Mouse (Mus musculus): ENCODE results near the gene Gcnt2.
"Not testable (repeated sequence)": the region's sequence is repeated elsewhere in the genome, so short reads cannot be mapped to it uniquely, and the experiment has no call there.

Gene Gcnt2

DNA sequence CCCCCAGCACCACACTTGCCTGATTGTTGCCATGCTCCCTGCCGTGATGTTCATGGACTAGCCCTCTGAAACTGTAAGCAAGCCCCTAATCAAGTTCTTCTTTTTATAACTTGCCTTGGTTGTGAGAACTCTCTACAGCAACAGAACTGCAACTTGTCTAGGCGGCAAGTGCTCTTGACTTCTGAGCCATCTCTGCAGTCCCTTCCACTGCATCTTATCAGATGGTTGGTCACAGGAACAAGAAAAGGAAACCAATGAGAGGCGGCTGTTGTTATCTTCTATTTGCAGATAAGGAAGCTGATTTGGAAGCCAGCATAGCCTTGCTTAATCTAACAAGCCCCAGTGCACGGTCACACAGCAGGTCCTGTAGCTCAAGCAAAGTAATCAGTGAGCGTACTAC is 14.5 kb downstream of the Gcnt2 start:
- no peak for DNase-seq (ENCODE audit: low spot score in 2 of 2)

DNA sequence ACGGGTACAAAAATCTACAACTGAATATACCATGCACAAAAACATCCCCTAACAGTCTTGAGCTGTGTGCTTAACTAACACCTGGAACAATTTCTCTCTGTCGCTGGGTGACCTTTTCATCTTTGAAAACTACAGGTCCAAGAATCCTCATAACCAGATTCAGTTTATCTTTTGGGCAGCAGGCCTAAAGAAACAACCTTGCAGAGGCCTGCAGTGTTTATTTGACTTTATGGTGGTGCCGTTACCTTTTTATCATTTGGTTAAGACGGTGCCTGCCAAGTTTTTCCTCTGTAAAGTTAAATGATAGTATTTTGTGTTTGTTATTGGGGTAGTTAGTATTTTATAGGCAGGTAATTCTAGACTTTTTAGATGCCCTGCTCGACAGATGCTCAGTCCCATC is 15.9 kb downstream of the Gcnt2 start:
- DNase-seq (ENCODE audit: low spot score in 2 of 2), result no peak

DNA sequence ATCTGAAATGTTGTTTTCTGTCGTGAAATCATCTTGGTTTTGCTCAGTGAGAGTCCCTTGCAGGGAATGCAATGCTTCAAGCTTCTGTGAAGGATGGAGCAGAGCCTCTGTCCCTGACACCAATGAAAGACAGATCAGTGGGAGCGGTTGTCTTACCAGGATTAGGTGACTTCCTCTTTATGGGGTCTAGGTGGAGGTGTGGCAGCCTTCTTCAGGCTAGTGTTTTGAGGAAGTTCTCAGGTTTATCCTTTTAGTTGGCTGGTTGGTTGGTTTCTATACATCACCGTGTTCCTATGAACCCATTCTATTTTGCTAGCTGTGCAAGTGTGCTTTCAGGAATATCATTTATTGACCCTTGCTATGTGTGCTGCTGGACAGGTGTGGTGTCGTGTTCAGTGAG is 18.0 kb downstream of the Gcnt2 start:
- DNase-seq (ENCODE audit: low spot score in 2 of 2), result no peak

DNA sequence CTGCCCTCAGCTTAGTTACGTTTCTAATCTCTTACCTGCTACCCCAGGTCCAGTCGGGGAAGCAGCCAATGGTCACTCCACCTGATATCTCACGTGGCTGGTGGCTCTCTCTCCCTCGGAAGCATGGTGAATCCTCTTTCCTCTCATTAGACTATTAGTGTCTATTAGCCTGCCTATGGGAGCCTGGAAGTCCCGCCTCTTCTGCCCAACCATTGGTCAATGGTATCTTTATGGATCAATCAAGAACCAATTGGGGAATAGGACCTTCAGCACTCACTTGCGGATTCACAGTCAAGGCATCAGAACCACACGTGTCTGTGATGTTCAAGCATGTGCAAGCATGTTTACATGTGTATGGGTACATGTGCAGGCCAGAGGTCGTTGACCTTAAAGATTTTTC is 21.0 kb downstream of the Gcnt2 start:
- DNase-seq (ENCODE audit: low spot score in 2 of 2), result no peak

DNA sequence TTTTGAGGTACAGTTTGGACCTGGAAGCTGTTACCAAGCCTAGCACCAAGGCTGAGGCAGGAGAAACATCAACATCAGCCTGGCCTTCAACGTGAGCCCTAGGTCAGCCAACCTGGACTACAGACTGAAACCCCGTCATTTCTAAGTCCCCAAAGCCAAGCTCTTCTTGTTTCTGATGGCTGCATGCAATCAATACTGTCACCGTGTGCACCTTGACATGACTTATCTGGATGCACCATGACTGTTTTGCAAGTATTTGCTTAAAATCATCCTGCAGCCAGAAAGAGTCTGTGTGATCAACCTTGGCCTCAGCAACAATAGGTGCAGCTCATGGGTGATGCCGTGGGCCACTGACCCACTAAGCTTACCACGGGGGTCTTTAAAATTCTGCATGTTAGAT is 23.1 kb downstream of the Gcnt2 start:
- no peak for DNase-seq (ENCODE audit: low spot score in 2 of 2)

DNA sequence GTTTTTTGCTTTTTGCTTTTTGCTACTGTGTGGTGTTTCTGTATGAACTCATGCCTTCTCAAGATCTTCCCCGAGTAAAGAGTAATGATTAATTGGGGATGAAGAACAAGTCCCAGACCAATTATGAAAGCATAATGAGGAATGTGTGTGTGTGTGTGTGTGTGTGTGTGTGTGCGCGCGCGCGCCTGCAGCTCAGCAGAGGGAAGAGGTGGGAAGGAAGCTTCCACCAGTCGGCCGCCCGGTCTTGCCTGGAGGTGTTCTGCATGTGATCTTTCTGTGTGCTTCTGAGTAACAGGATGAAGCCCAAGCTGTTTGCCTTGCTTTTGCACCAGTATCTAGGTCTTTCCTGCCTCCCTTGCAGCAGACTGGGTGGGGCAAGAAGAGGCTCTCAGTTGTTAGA is 24.3 kb downstream of the Gcnt2 start:
- DNase-seq (ENCODE audit: low spot score in 2 of 2), result no peak

DNA sequence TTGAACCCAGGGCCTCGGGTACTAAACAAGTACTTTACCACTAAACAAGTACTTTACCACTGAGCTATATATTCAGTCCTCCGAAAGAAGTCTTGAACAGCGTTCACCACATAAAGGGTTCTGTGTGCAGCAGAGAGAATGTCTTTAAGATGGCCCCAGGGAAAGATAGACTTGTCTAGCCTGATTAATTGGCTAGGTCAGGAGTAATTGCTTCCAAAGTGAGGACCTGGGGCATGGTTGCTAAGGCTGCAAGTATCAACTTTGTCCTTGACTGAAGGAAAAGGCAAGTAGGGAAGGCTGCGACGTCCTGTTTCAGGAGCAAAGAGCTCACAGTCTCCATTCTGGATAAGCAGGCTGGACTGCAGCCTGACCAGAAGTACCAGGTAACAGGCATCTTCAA is 25.3 kb downstream of the Gcnt2 start:
- DNase-seq (ENCODE audit: low spot score in 2 of 2), result no peak

DNA sequence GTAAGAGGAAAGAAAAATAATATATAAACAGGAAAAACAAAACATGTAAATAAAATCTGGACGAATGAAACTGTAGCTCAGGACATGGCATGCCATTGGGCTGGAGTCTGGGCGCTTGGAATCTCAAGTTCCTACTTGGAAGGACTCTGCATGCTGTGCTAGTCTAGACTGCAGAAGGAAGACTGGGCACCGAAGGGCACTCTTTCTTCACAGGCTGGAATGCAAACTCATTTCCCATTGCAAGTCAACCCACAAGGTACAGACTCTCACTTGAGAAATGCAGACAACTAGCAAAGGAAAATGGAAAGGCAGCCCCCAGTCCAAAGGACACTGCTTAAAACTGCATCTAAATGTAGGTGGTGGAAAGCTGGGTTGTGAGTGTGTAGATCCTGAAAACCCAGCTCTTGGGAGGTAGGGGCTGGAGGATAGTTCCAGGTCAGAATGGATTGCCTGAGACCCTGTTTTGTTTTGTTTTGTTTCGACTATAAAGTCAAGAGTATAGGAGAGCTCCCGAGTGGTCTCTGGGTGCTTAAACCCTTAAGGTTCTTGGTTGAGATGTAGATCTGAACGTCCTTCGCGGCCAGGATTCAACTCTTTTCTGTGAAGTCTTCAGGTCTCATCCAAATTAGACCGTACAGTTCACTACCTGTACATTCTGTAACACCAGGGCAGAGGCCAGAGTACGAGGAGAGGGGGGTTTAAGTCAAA is 26.5 kb downstream of the Gcnt2 start:
- no peak for DNase-seq (ENCODE audit: low spot score in 2 of 2)

DNA sequence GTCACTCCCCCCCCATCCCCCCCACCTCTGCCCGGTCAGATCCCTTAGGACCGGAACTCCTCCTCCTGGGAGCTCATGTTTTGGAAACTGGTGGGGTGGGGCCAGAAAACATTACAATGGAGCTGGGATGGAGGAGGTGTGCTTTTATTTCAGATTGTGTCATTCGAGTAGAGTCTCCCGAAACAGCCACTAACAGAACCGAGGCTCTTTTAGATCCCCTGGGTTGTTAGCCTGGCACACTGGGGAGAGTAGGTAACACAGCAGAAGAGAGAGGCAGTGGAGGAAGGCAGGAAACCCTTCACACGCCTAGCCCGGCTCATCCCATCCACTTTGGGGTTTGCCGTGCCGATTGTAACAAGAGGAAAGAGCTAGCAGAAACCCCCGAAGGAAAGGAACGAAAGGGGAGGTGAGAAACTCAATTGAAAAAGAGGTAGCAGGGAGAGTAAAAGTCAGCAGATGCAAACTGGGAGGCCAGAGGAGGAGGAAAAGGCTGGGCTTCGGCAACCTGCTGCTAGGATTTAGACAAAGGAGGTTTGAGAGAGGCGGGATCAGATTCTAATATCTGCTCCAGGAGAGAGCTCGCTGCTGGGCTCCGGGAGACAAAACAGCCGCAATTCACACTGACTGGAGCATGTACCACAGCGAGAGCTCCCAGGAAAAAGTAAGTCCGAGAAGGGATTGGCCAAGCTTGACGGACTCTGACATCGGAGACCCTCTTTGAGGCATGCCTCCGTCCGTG is 27.3 kb downstream of the Gcnt2 start:
- no peak for DNase-seq (ENCODE audit: low spot score in 2 of 2)

DNA sequence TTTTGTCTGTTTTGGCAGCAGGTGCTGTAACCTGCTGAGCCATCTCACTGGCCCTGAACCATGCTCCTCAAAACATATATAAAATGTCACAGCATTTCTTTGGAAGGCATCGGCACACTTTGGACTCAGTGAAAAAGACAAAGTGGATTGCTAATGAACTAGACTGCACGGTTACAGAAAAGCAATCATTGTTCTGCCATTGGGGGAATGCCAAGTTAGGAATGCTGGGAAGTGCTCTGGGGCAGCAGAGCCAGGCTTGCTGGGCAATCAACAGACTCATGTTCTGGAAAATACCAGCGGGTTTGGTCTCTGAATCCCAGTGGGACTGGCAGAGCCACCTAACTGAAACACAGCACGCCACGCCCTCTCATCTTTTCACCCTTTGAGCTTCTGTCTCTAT is 31.0 kb downstream of the Gcnt2 start:
- no peak for DNase-seq (ENCODE audit: low spot score in 2 of 2)

DNA sequence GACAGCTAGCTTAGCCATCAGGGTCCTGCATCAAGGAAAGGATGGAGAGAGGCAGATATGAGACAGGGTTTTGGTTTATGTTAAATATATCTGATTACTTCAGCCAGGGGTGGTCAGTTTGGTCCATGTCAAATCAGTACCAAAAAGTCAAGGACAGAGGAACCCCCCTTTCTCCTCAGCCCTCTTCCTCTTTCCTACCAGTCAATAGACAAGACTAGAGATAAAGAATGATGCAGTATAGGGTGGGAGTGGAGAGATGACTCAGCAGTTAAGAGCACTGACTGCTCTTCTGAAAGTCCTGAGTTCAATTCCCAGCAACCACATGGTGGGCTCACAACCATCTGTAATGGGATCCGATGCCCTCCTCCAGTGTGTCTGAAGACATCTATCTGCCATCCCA is 31.8 kb downstream of the Gcnt2 start:
- not testable (repeated sequence) for DNase-seq (ENCODE audit: low spot score in 2 of 2)

DNA sequence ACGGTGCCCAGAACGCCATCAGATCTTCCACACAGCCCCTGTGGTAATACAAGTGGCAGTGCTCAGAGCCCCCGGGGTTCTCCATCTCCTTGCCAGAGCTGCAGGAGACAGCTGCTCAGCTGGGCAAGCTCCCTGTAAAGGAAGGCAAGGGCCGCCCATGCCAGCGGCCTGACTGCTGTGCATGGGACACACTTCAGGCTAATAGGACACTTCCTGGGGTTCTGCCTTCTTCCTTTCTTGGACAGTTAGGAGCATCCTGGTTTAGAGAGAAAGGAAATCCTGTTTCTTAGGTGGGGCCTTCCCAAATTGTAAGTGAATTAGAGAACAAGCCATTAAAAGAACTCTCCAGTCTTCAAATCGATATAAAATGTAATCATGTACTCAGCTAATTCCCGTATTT is 32.5 kb downstream of the Gcnt2 start:
- DNase-seq (ENCODE audit: low spot score in 2 of 2), result no peak

DNA sequence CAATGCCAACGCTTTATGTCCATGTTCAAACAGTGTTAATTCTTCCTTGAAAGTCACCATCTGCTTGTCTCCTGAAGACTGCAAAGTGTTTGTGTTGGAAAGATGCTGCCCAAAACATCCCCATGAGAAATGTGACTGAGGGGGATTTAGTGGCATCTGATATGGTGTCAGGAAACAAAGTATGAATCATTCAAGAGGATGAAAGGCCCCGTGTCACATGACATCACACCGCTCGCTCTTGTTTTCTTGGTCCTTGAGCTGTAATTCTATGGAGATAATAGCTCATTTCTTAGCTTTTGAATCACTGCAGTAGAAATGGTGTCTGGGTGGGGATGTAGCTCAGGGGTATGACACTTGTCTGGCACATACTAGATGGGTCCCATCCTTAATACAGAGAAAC is 33.0 kb downstream of the Gcnt2 start:
- DNase-seq (ENCODE audit: low spot score in 2 of 2), result no peak

DNA sequence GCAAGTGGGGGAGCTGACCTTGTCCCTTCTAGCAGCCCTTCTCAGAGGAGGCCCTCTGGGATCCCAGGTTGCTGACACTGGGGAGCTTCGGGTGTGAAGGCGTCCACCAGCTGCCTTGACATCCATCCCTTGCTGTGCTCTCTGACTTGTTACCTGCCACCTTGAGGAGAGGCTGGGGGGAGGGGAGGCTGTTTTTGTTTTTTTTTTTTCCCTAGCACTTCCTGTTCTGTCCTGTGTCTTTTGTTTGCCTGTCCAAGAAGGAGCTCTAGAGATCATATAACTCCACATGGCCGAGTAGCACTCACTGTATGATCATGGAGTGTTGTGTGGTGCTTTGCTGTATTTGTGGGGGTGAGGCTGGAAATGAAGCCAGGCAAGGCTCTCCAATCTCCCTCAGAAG is 34.0 kb downstream of the Gcnt2 start:
- no peak for DNase-seq (ENCODE audit: low spot score in 2 of 2)

DNA sequence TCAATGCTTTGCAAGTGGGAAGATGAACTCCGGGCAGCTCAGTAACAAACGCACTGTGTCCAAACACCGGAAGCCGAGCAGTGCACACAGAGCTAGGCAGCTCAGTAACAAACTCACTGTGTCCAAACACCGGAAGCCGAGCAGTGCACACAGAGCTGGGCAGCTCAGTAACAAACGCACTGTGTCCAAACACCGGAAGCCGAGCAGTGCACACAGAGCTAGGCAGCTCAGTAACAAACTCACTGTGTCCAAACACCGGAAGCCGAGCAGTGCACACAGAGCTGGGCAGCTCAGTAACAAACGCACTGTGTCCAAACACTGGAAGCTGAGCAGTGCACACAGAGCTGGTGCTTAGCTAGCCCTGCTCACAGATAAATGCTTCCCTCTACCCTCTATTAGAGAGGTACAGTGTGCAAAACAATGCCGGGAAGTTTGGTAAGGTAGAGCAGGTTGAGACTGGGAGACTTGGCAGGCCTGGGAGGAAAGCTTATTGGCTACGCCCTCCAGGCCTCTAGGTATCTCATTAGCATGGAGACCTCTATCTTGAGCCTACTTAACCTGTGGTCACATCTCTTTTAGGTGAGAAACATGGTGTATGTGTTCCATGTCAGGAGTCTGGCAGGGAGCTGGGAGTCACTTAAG is 38.6 kb downstream of the Gcnt2 start:
- not testable (repeated sequence) for DNase-seq (ENCODE audit: low spot score in 2 of 2)

DNA sequence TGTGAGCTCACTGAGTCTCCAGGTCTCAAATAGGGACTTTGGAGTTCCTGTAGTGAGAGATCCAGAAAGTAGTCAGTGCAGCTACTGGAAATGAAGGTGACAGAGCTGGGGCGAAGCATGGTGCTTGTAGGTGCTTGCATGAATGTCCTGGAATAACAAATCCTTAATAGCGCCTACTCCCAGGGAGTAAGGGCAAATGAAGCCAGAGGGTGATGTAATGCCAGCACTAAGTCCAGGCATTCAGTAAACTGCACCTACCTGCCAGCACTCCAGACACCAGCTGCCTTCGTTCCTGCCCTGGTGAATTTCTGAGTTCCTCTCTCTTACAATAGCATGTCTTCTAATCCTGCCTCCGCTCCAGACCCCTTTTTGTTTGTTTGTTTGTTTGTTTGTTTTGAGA is 39.1 kb downstream of the Gcnt2 start:
- DNase-seq (ENCODE audit: low spot score in 2 of 2), result no peak

DNA sequence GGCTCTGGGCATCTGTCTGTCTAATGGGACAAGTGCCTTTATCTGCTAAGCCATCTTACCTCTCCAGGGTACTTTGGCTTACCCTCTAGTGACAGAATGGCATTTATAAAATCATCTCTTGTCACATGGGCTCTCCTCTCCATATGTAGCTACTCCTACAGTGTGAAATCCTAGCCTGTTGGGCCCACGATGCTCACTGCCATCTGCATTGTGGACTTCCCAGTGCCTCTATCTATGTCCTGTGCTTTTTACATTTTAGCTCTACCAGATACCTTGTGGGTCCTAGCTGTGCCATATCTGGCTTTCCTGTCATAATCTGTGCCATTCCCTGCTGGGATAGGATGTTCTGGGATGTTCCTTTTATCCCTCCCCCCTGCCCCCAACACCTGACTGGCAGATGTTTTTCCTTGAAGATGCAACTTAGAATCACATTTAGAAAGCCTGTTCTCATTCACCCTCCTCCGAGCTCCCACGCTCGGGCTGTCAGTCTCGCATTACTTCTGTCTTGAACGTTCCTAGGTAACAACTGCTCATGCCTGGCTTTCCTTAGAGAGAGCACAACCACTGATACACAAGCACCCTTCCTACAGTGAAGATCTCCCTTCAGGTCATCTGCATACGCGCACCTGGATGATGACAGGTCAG is 39.9 kb downstream of the Gcnt2 start:
- DNase-seq (ENCODE audit: low spot score in 2 of 2), result no peak

DNA sequence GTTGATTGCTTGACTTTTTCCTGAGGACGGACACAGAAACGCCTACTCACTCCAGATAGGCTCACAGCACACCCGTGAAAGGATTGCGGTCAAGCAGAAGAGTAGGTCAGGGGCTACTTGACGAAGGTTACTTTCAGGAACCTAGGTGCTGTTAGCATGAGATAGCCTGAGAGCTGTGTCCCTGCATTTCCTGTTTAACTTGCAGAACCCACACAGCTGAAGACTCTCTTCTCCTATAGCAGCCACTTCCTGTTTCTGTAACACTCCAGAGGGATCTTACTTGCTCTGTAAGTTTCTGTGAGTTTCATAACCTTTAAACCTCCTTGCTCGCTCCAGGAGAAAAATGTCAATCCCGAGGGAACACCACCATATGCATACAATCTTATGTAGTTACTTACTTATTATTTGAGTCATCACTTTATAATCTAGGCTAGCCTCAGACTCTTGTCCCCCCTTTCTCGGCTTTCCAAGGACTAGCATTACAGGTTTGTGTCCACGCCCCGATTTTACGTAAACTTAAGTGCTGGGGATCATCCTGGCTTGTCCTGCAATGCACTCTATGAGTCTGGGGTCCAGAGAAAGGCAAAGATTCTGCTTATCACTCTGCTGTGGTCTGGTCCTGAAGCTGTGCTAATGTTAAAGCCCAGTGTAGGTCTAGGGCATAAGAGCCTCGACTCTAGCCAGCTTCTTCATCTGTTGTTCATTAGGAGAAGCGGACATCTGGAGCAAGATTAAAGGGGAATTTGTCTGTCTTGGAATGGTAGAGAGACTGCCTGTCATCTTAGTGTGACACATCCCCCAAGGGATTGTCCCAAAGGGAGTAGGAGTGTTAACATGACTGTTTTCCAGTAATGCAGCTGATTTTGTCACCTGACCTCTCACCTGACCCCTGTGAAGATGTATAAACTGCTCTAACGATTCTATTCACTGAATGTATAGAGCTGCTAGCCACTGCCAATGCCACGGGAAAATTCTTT is 40.7 kb downstream of the Gcnt2 start:
- no peak for DNase-seq (ENCODE audit: low spot score in 2 of 2)

DNA sequence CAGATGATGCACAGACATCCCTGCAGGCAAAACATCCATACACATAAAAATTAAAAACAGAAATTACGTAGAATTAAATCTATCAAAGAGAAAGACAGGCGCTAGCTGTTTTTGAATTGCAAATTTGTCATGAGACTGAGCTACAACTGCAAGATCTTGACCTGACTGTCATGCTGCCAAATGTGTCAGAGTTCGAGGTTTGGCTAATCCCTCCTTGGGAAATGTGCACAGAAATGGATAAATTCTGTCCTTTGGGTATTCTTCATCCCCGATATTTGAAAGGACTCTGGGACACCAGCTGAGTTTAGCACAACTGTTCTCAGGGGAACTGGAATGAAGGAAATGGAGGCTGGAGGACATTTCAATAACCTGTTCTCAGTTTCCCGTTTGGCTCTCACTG is 41.7 kb downstream of the Gcnt2 start:
- DNase-seq (ENCODE audit: low spot score in 2 of 2), result no peak

DNA sequence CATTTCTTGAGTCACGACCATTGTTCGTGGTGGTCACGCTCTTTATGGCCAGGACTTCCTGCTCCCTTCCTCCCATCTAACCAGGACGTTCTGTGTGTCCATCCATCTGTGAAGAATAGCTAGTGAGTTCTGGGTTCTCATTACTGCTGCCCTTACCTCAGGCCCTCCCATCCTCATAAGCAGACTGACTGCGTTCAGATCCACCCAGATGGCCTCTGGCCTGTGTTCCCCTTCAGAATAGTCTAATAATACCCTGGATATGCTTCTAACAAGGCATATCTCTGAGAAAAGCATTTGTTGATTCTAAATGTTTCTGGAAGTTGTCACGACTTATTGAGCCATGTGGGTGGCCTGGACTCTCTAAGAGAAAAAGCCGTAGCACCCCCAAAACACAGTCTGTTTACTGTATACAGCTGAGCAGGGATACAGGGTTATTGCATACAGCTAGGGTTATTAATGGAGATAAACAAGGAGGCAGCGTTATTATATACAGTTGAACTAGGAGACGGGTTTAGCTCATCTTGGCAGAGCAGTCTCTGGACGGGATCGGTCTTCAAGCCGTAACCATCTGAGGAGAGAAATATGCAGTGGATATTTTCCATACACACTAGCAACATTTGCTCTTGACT is 42.4 kb downstream of the Gcnt2 start:
- DNase-seq (ENCODE audit: low spot score in 2 of 2), result no peak

DNA sequence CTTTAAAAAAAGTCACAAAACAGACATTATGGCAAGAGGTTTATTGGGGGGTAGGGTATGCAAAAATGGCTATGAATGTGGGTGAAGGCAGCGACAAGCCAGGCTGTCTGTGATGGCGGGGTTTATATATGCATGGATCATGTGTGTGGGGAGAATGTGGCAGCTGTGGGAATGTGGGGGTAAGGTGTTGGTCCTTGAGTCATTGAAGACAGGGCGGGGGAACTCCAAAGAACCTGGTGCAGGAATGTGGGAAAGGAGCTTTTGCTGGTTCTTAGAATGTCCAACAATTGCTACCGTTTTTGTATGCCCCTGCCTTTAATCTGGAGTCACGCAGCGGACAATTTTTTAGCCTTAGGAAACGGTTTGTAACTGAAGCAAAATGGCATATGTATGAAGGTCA is 44.5 kb downstream of the Gcnt2 start:
- no peak for DNase-seq (ENCODE audit: low spot score in 2 of 2)
